Mouse (Mus musculus) MN1 (cell line): ENCODE measurements around the gene Cog8.
"Not testable (repeated sequence)": the region's sequence is repeated elsewhere in the genome, so short reads cannot be mapped to it uniquely, and the experiment has no call there.

ENCODE experiments used
- DNase-seq: peaks from one replicate; pipeline ENCODE4 v3.0.0-alpha.2; 2016; ENCODE audit warnings: low spot score

Cog8 gene

GRCm38 (mm10) chr8:107045478-107045877, 11.0 kb downstream of the Cog8 start:
- DNase-seq = no peak

DNA sequence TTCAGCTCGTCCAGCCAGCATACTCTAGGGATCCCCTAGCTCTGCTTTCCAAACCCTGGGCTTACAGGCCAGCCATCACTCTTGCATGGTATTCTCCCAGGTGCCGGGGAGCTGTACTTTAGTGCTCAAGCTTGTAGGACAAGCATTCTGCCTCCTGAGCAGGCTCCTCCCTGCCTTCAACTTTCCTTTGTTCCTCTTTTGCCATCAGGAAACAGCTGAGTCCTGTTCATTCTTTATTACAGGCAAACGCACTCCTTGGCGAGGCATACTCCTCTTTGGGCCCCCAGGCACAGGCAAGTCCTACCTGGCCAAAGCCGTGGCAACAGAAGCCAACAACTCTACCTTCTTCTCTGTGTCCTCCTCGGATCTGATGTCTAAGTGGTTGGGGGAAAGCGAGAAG, 15.9 kb downstream of the Cog8 start:
- DNase-seq = no peak

DNA sequence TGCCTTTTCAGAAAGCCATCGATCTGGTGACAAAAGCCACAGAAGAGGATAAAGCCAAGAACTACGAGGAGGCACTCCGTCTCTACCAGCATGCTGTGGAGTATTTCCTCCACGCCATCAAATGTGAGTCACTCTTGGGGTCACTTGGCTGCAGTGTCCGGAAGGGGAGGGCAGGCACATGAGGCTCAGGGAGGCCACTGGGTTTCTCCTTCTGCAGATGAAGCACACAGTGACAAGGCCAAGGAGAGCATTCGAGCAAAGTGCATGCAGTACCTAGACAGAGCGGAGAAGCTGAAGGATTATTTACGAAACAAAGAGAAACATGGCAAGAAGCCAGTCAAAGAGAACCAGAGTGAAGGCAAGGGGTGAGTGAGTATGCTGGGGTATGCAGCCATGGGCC, 19.9 kb downstream of the Cog8 start:
- no peak for DNase-seq

- no peak for DNase-seq
These were observed 20.8 kb downstream of the Cog8 start for GRCm38 (mm10) chr8:107035641-107036040.

DNA sequence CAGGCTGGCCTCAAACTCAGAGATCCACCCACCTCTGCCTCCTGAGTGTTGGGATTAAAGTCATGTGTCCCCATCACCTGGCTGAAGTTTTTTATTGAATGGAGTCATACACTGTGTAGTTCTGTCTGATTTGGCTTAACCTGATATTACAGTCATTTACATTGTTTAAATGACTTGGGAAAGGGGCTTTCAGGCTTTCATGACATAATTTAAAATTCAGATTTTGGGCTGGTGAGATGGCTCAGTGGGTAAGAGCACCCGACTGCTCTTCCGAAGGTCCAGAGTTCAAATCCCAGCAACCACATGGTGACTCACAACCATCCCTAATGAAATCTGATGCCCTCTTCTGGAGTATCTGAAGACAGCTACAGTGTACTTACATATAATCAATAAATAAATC, 22.9 kb downstream of the Cog8 start:
- not testable (repeated sequence) for DNase-seq

DNA sequence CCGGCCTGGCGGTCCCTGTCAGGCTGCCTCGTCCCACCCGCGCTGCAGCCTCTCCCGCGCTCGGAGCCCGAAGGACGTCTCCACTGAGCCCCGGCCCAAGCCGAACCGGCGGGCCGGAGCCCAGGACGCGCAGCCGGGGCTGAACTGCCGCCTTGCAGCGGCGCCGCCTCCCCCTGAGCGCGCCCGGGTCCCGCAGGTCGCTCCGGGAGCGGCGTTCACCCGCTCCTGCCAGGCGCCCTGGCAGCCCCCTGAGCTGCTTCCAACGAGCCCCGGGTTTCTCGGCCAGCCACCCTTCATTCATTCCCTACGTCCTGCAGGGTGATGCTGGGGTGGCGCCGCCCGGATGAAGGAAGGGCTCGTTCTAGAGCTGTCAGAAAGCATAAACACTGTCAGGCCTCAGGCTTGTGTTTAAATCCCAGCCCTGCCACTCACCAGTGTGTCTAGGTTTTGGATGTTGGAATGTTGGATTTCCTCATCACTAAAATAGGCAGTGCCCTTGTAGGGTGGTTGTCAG, 24.9 kb downstream of the Cog8 start:
- DNase-seq = peak; percentile 42

GRCm38 (mm10) chr8:107030650-107031576, 25.6 kb downstream of the Cog8 start, which contains the start of gene Vps4a:
Gene Vps4a, plus strand, starts transcription at chr8:107031222.
- DNase-seq = peak; percentile 96

DNA sequence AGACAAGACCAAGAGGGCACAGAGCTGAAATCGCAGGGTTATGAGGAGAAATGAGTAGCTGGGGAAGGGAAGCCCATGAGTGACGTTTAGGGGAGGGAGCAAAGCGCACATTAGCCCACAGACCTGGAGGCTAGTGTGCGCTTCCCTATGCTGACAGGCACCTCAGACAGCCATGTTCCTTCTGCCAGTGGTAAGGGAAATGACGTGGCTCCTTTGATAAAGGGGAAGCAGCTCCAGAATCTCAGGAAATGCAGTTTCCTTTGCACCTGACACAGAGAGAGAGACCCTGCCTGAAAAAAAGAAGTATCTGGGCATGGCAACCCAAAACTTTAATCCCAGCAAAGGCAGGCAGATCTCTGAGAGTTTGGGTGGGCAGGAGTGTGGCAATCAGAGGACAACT, 26.4 kb downstream of the Cog8 start:
- no peak for DNase-seq

GRCm38 (mm10) chr8:107029310-107029709, 27.2 kb downstream of the Cog8 start:
- no peak for DNase-seq

DNA sequence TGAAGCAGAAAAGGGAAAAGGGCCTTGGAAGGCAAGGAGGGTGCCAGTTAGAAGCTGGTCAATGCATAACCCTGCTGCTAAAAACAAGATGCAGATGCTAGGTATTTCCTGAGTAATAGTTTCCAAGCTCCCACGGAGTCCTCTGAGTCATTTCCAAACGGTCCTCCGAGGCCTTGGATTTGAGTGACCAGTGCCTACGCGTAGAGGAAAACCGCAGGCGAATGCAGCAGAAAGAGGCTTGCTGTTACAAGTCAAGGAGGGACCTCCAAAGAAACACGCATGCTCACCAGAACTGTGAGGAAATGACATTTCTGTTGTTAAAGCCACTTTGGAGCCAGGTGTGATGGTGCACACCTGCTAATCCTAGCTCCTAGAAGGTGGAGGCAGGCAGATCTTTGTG, 33.0 kb downstream of the Cog8 start:
- no peak for DNase-seq

- DNase-seq = no peak
These were observed 41.6 kb downstream of the Cog8 start for GRCm38 (mm10) chr8:107014915-107015314.

GRCm38 (mm10) chr8:107012666-107013065, 43.8 kb downstream of the Cog8 start:
- no peak for DNase-seq

DNA sequence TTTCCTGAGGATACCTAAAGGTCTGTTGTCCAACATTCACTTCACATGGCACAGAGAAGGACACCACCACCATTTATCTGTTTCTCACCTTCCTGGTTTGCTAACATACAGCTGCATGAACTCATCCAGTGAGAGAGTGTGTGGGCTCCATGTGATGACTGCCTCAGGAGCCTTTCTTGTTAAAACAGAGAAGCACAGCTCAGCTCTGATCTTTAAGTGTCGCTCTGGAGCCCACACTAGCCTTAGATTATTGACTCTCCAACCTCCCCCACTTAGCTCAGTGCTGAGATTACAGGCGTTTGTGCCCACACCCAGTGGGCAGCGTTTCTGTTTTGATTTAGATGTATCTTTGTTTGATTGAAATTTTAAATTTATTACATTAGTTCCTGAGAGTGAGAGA, 48.7 kb downstream of the Cog8 start:
- no peak for DNase-seq

- peak; percentile 89 for DNase-seq
These were observed 54.0 kb downstream of the Cog8 start for GRCm38 (mm10) chr8:107002532-107002931.

DNA sequence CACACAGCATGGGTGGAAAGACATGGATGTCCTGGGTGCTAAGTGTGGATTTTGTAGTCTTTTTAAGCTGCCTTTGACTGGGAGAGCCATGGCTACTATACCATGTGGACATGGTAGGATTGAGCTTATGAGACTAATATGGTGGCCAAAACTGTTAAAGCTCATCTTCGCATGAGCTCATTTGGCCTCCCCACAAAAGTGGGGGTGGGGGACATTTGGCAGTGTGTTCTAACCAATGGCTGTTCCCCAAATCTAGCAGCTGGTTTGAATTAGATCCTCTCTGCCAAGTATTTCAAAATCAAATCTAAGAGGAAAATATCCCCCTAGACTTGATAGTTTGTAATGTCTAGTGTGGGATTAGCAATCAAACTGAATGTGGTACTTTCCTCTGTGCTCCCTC, 57.4 kb downstream of the Cog8 start:
- DNase-seq = no peak

- no peak for DNase-seq
These were observed 59.1 kb downstream of the Cog8 start for GRCm38 (mm10) chr8:106997416-106997815.

DNA sequence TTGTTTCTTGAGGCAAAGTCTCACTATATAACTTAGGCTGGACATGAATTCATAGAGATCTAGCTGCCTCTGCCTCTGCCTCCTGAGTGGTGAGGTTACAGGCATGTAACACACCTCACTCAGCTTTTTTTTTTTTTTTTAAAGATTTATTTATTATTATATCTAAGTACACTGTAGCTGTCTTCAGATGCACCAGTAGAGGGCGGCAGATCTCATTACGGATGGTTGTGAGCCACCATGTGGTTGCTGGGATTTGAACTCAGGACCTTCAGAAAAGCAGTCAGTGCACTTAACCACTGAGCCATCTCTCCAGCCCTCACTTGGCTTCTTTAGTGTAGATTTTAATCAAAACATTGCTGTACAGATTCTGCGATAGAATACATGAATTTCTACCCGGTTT, 60.1 kb downstream of the Cog8 start:
- DNase-seq = not testable (repeated sequence)
